Mouse (Mus musculus) heart, embryonic 15.5 days (tissue): Measurements from ENCODE around the gene Ints1. TPM values are rescaled to one million over a fixed set of nuclear protein-coding genes. Genes with fewer than 3 reads are reported as not detected.
A peak's percentile ranks its signal among the peaks of the same experiment; 100 is the strongest.

ENCODE experiments used
- ATAC-seq: fragments of 200-750 bp; cut with Nextera tagmentation; replicated peaks from 2 replicates; pipeline ENCODE4 v1.8.0; 2017; ENCODE audit warnings: low read depth, moderate TSS enrichment; ENCODE audit not compliant: insufficient number of reproducible peaks, insufficient read depth, low FRiP score
- H3K27ac ChIP-seq: fragments of 300-500 bp; sonication (generic); 2 replicates; pipeline ENCODE4 v1.5.1; 2015; ENCODE audit warnings: mild to moderate bottlenecking, inconsistent platforms
- H3K27me3 ChIP-seq: fragments of 300-500 bp; sonication (generic); 2 replicates; pipeline ENCODE4 v1.6.1; 2015; ENCODE audit warnings: inconsistent platforms
- H3K36me3 ChIP-seq: fragments of 300-500 bp; sonication (generic); 2 replicates; pipeline ENCODE4 v1.6.1; 2015; ENCODE audit warnings: mild to moderate bottlenecking, inconsistent platforms
- H3K4me1 ChIP-seq: fragments of 300-500 bp; sonication (generic); replicated peaks from 2 replicates; pipeline ENCODE4 v1.6.1; 2015; ENCODE audit warnings: inconsistent platforms
- H3K4me2 ChIP-seq: fragments of 300-500 bp; sonication (generic); 2 replicates; pipeline ENCODE4 v1.6.1; 2015; ENCODE audit warnings: inconsistent platforms, mild to moderate bottlenecking, moderate library complexity
- H3K4me3 ChIP-seq: fragments of 300-500 bp; sonication (generic); 2 replicates; pipeline ENCODE4 v1.5.1; 2015; ENCODE audit warnings: mild to moderate bottlenecking, inconsistent platforms
- H3K9ac ChIP-seq: fragments of 300-500 bp; sonication (generic); 2 replicates; pipeline ENCODE4 v1.6.1; 2015; ENCODE audit warnings: mild to moderate bottlenecking, inconsistent platforms
- H3K9me3 ChIP-seq: fragments of 300-500 bp; sonication (generic); replicated peaks from 2 replicates; pipeline ENCODE4 v1.6.1; 2016; ENCODE audit warnings: inconsistent platforms
- WGBS: fragments of 180-500 bp; shearing (Covaris S2); methylation state at CpG from one replicate; pipeline ENCODE4 v1.1.7; 2015; ENCODE audit warnings: mixed read lengths; 5-methylcytosine and 5-hydroxymethylcytosine counted together
- polyA plus RNA-seq: library from polyadenylated mRNA; unstranded; fragments of >200 nt; fragmentation: Nextera tagmentation; extraction: Ambion mirVana; gene quantifications from 2 replicates; pipeline ENCODE4 v1.2.1, GENCODE M21; 2015

Gene Ints1
- polyA plus RNA-seq, 1 experiment from 2014 or later, result 12.6 TPM

- ATAC-seq, result no peak
- peaks cover 33% of the 10 kb centered on the region for H3K36me3 ChIP-seq
- 0 out of 2 replicates have a peak overlapping the region, but pooled peaks have one; percentile 29 for H3K27ac ChIP-seq
- H3K4me1 ChIP-seq, result peaks cover 74% of the 10 kb centered on the region
- H3K9me3 ChIP-seq, result no peaks in the 10 kb centered on the region
- H3K27me3 ChIP-seq, result no peaks in the 10 kb centered on the region
- WGBS, result 90% methylated on average over 33 of the region's 33 CpGs
- H3K4me2 ChIP-seq, result no peak overlapping the region
- no peak overlapping the region for H3K9ac ChIP-seq
- no peak overlapping the region for H3K4me3 ChIP-seq
These were observed 24.5 kb upstream of the Ints1 start for GRCm38 (mm10) chr5:139799801-139800590.

GRCm38 (mm10) chr5:139799041-139799440 lies 23.6 kb upstream of the Ints1 start:
- no peak for ATAC-seq
- 87% methylated on average over 9 of the region's 9 CpGs for WGBS
- Histone ChIP-seq H3K4me1 (peaks cover 76% of the 10 kb centered on the region), H3K9me3 (no peaks in the 10 kb centered on the region), H3K36me3 (peaks cover 33% of the 10 kb centered on the region), H3K4me3 (no peak overlapping the region), H3K9ac (no peak overlapping the region), H3K27me3 (no peaks in the 10 kb centered on the region), H3K27ac (peak overlapping the region; percentile 94; the same call in 1 of the 2 replicates), H3K4me2 (no peak overlapping the region)

- WGBS, result 42% methylated on average over 12 of the region's 12 CpGs
These were observed 22.9 kb upstream of the Ints1 start for GRCm38 (mm10) chr5:139798168-139798900.

GRCm38 (mm10) chr5:139797473-139798167 lies 22.1 kb upstream of the Ints1 start:
- Histone ChIP-seq H3K9me3 (no peaks in the 10 kb centered on the region), H3K9ac (peak overlapping the region; percentile 46), H3K27me3 (no peaks in the 10 kb centered on the region), H3K36me3 (peaks cover 33% of the 10 kb centered on the region), H3K4me2 (peak overlapping the region; percentile 67), H3K4me1 (peaks cover 76% of the 10 kb centered on the region), H3K27ac (peak overlapping the region; percentile 94), H3K4me3 (peak overlapping the region; percentile 36)
- WGBS, result 21% methylated on average over 11 of the region's 11 CpGs
- ATAC-seq, result peak; percentile 56

More at GRCm38 (mm10) chr5:139798168-139798900, 22.9 kb upstream of the Ints1 start:
- peak overlapping the region; percentile 46 for H3K9ac ChIP-seq
- peak; percentile 7 for ATAC-seq
- H3K4me1 ChIP-seq, result peaks cover 75% of the 10 kb centered on the region
- peak overlapping the region; percentile 67 for H3K4me2 ChIP-seq
- H3K27ac ChIP-seq, result peak overlapping the region; percentile 94
- no peaks in the 10 kb centered on the region for H3K27me3 ChIP-seq
- H3K4me3 ChIP-seq, result peak overlapping the region; percentile 28
- H3K36me3 ChIP-seq, result peaks cover 33% of the 10 kb centered on the region
- no peaks in the 10 kb centered on the region for H3K9me3 ChIP-seq

GRCm38 (mm10) chr5:139796900-139797299 lies 21.4 kb upstream of the Ints1 start:
- Histone ChIP-seq H3K4me3 (peak overlapping the region; percentile 36), H3K9ac (peak overlapping the region; percentile 55), H3K4me2 (peak overlapping the region; percentile 67), H3K27ac (peak overlapping the region; percentile 94), H3K4me1 (peaks cover 83% of the 10 kb centered on the region), H3K36me3 (peaks cover 29% of the 10 kb centered on the region), H3K27me3 (no peaks in the 10 kb centered on the region), H3K9me3 (no peaks in the 10 kb centered on the region)
- ATAC-seq, result peak; percentile 81
- 9% methylated on average over 13 of the region's 13 CpGs for WGBS

GRCm38 (mm10) chr5:139796001-139796620 lies 20.6 kb upstream of the Ints1 start:
- Histone ChIP-seq H3K4me3 (peak overlapping the region; percentile 36; the same call in 1 of the 2 replicates), H3K27me3 (no peaks in the 10 kb centered on the region), H3K9ac (peak overlapping the region; percentile 55; the same call in 1 of the 2 replicates), H3K36me3 (peaks cover 22% of the 10 kb centered on the region), H3K27ac (peak overlapping the region; percentile 94), H3K4me2 (peak overlapping the region; percentile 67), H3K9me3 (no peaks in the 10 kb centered on the region), H3K4me1 (peaks cover 82% of the 10 kb centered on the region)
- WGBS, result 66% methylated on average over 9 of the region's 9 CpGs
- ATAC-seq, result no peak

GRCm38 (mm10) chr5:139794938-139795337 lies 19.5 kb upstream of the Ints1 start:
- peaks cover 76% of the 10 kb centered on the region for H3K4me1 ChIP-seq
- H3K4me2 ChIP-seq, result peak overlapping the region; percentile 24
- H3K27ac ChIP-seq, result peak overlapping the region; percentile 94
- 35% methylated on average over 10 of the region's 10 CpGs for WGBS
- H3K27me3 ChIP-seq, result no peaks in the 10 kb centered on the region
- H3K4me3 ChIP-seq, result no peak overlapping the region
- no peak for ATAC-seq
- H3K9me3 ChIP-seq, result no peaks in the 10 kb centered on the region
- H3K36me3 ChIP-seq, result peaks cover 10% of the 10 kb centered on the region
- 0 out of 2 replicates have a peak overlapping the region, but pooled peaks have one; percentile 16 for H3K9ac ChIP-seq

GRCm38 (mm10) chr5:139794137-139794536 lies 18.7 kb upstream of the Ints1 start:
- H3K27ac ChIP-seq, result peak overlapping the region; percentile 85
- whole genome bisulfite sequencing, result 85% methylated on average over 5 of the region's 5 CpGs
- peaks cover 73% of the 10 kb centered on the region for H3K4me1 ChIP-seq
- H3K4me3 ChIP-seq, result no peak overlapping the region
- H3K4me2 ChIP-seq, result peak overlapping the region; percentile 97
- ATAC-seq, result no peak
- H3K9ac ChIP-seq, result 0 out of 2 replicates have a peak overlapping the region, but pooled peaks have one; percentile 79
- no peaks in the 10 kb centered on the region for H3K9me3 ChIP-seq
- H3K36me3 ChIP-seq, result peaks cover 2% of the 10 kb centered on the region; the same call in 1 of the 2 replicates
- H3K27me3 ChIP-seq, result no peaks in the 10 kb centered on the region

- Histone ChIP-seq H3K4me1 (peaks cover 67% of the 10 kb centered on the region), H3K36me3 (no peaks in the 10 kb centered on the region), H3K9me3 (no peaks in the 10 kb centered on the region), H3K27me3 (no peaks in the 10 kb centered on the region), H3K4me3 (peak overlapping the region; percentile 75), H3K27ac (peak overlapping the region; percentile 85), H3K4me2 (peak overlapping the region; percentile 97), H3K9ac (peak overlapping the region; percentile 79)
- WGBS, result 18% methylated on average over 11 of the region's 11 CpGs
- no peak for ATAC-seq
These were observed 18.0 kb upstream of the Ints1 start for GRCm38 (mm10) chr5:139793338-139794089.

GRCm38 (mm10) chr5:139792966-139793337 lies 17.5 kb upstream of the Ints1 start:
- Histone ChIP-seq H3K9me3 (no peaks in the 10 kb centered on the region), H3K27me3 (no peaks in the 10 kb centered on the region), H3K36me3 (no peaks in the 10 kb centered on the region), H3K9ac (peak overlapping the region; percentile 79), H3K4me3 (peak overlapping the region; percentile 75), H3K4me1 (peaks cover 61% of the 10 kb centered on the region), H3K27ac (peak overlapping the region; percentile 85), H3K4me2 (peak overlapping the region; percentile 97)
- WGBS, result 5% methylated on average over 3 of the region's 3 CpGs
- no peak for ATAC-seq
